Mouse (Mus musculus) heart, postnatal 0 days (tissue): ENCODE data around the gene Osbpl9. TPM values are rescaled to one million over a fixed set of nuclear protein-coding genes. Genes with fewer than 3 reads are reported as not detected.

Experiments used
- ATAC-seq: fragments of 200-750 bp; cut with Nextera tagmentation; 2 replicates; pipeline ENCODE4 v1.8.0; 2017; ENCODE audit warnings: low read depth, moderate number of reproducible peaks, moderate library complexity; ENCODE audit not compliant: insufficient read depth
- DNase-seq: peaks from one replicate; pipeline ENCODE4 v3.0.0-alpha.2; 2016; ENCODE audit warnings: low spot score
- H3K27ac ChIP-seq: fragments of 300-500 bp; sonication (generic); 2 replicates; pipeline ENCODE4 v1.5.1; 2014; ENCODE audit warnings: low read depth, mild to moderate bottlenecking
- H3K27me3 ChIP-seq: fragments of 300-500 bp; sonication (generic); 2 replicates; pipeline ENCODE4 v1.6.1; 2014; ENCODE audit warnings: low read length, mixed read lengths; ENCODE audit not compliant: control insufficient read depth, insufficient read depth
- H3K36me3 ChIP-seq: fragments of 300-500 bp; sonication (generic); replicated peaks from 2 replicates; pipeline ENCODE4 v1.6.1; 2014; ENCODE audit warnings: low read length, mixed read lengths; ENCODE audit not compliant: control insufficient read depth, insufficient read depth
- H3K4me1 ChIP-seq: fragments of 300-500 bp; sonication (generic); 2 replicates; pipeline ENCODE4 v1.6.1; 2014; ENCODE audit warnings: antibody characterized with exemption; ENCODE audit not compliant: control insufficient read depth, insufficient read depth
- H3K4me2 ChIP-seq: fragments of 300-500 bp; sonication (generic); 2 replicates; pipeline ENCODE4 v1.6.1; 2014; ENCODE audit warnings: low read depth, mild to moderate bottlenecking, low read length, moderate library complexity
- H3K4me3 ChIP-seq: fragments of 300-500 bp; sonication (generic); 2 replicates; pipeline ENCODE4 v1.5.1; 2014; ENCODE audit warnings: low read depth, low read length
- H3K9ac ChIP-seq: fragments of 300-500 bp; sonication (generic); replicated peaks from 2 replicates; pipeline ENCODE4 v1.6.1; 2014; ENCODE audit warnings: low read depth, low read length, mixed read lengths
- H3K9me3 ChIP-seq: fragments of 300-500 bp; sonication (generic); replicated peaks from 2 replicates; pipeline ENCODE4 v1.6.1; 2016; ENCODE audit warnings: low read length; ENCODE audit not compliant: control insufficient read depth
- CTCF ChIP-seq: IDR thresholded peaks from 2 replicates; pipeline ENCODE4 v1.5.1; 2016; ENCODE audit warnings: antibody characterized with exemption, control low read depth, low read depth
- EP300 ChIP-seq: IDR thresholded peaks from 2 replicates; pipeline ENCODE4 v1.6.1; 2016; ENCODE audit warnings: antibody characterized with exemption, low read depth
- WGBS: fragments of 180-500 bp; shearing (Covaris S2); extraction: QIAGEN DNeasy Blood & Tissue Kit; methylation state at CpG from one replicate; pipeline ENCODE4 v1.1.7; 2014; 5-methylcytosine and 5-hydroxymethylcytosine counted together
- microRNA counts: library from miRNA; unstranded; fragments of <30 nt; microRNA quantifications from one replicate; lab custom pipeline; 2015
- microRNA-seq: library from miRNA; unstranded; fragments of <30 nt; microRNA quantifications from one replicate; pipeline ENCODE4, GENCODE M21; 2016
- polyA plus RNA-seq: library from polyadenylated mRNA; unstranded; fragments of >200 nt; fragmentation: Nextera tagmentation; extraction: Ambion mirVana; gene quantifications from 2 replicates; pipeline ENCODE4 v1.2.1, GENCODE M21; 2015
- total RNA-seq: library from RNA; depleted of rRNA; stranded (reverse); fragments of >200 nt; gene quantifications from 2 replicates; pipeline ENCODE4 v1.2.3, GENCODE M21; 2014; ENCODE audit warnings: low replicate concordance; rRNA removed

Osbpl9 gene
- total and polyA plus RNA-seq, 2 experiments from 2014 or later: 49.0 to 49.7 TPM

GRCm38 (mm10) chr4:109026543-109026942 is 175.5 kb downstream of the Osbpl9 start:
- TF ChIP-seq EP300 (no peak), CTCF (no peak)
- Histone ChIP-seq H3K4me2 (no peak overlapping the region), H3K36me3 (peaks cover 48% of the 10 kb centered on the region)

GRCm38 (mm10) chr4:109025061-109025460 is 177.0 kb downstream of the Osbpl9 start:
- Histone ChIP-seq H3K4me3 (no peak overlapping the region), H3K9me3 (no peaks in the 10 kb centered on the region), H3K36me3 (peaks cover 41% of the 10 kb centered on the region), H3K27ac (no peak overlapping the region), H3K4me2 (no peak overlapping the region), H3K9ac (no peak overlapping the region), H3K27me3 (no peaks in the 10 kb centered on the region), H3K4me1 (no peaks in the 10 kb centered on the region)
- TF ChIP-seq EP300: no peak
- TF ChIP-seq CTCF: no peak
- DNase-seq: no peak
- no peak for ATAC-seq
- WGBS: 65% methylated on average over 3 of the region's 3 CpGs

More at GRCm38 (mm10) chr4:109026543-109026942, 175.5 kb downstream of the Osbpl9 start:
- Histone ChIP-seq H3K9ac (no peak overlapping the region), H3K4me1 (no peaks in the 10 kb centered on the region), H3K27me3 (no peaks in the 10 kb centered on the region), H3K27ac (no peak overlapping the region), H3K4me3 (no peak overlapping the region), H3K9me3 (no peaks in the 10 kb centered on the region)
- 87% methylated on average over 3 of the region's 3 CpGs for WGBS
- DNase-seq (no peak), ATAC-seq (no peak)

GRCm38 (mm10) chr4:109021976-109022375 is 180.1 kb downstream of the Osbpl9 start:
- DNase-seq (no peak), ATAC-seq (no peak)
- Histone ChIP-seq H3K36me3 (peaks cover 40% of the 10 kb centered on the region), H3K27me3 (no peaks in the 10 kb centered on the region), H3K9me3 (no peaks in the 10 kb centered on the region), H3K4me3 (no peak overlapping the region), H3K4me1 (no peaks in the 10 kb centered on the region), H3K4me2 (no peak overlapping the region), H3K27ac (no peak overlapping the region), H3K9ac (no peak overlapping the region)
- TF ChIP-seq EP300: no peak
- TF ChIP-seq CTCF: no peak
- WGBS: 60% methylated on average over 1 of the region's 1 CpGs

- 76% methylated on average over 4 of the region's 4 CpGs for WGBS
- Histone ChIP-seq H3K4me3 (no peak overlapping the region), H3K4me2 (no peak overlapping the region), H3K4me1 (no peaks in the 10 kb centered on the region), H3K27me3 (no peaks in the 10 kb centered on the region), H3K27ac (no peak overlapping the region), H3K9me3 (no peaks in the 10 kb centered on the region), H3K36me3 (peaks cover 36% of the 10 kb centered on the region), H3K9ac (no peak overlapping the region)
- DNase-seq (no peak), ATAC-seq (no peak)
- TF ChIP-seq EP300 (no peak), CTCF (no peak)
Measured at GRCm38 (mm10) chr4:109019301-109019700, 182.8 kb downstream of the Osbpl9 start.

- no peak overlapping the region for H3K27ac ChIP-seq
- H3K9me3 ChIP-seq: no peaks in the 10 kb centered on the region
- H3K27me3 ChIP-seq: no peaks in the 10 kb centered on the region
- no peak overlapping the region for H3K4me3 ChIP-seq
- WGBS: 68% methylated on average over 7 of the region's 7 CpGs
- H3K4me1 ChIP-seq: no peaks in the 10 kb centered on the region
- no peak overlapping the region for H3K9ac ChIP-seq
- H3K36me3 ChIP-seq: peaks cover 32% of the 10 kb centered on the region
- no peak for TF ChIP-seq CTCF
- no peak for TF ChIP-seq EP300
- DNase-seq (no peak), ATAC-seq (no peak)
- H3K4me2 ChIP-seq: no peak overlapping the region
Measured at GRCm38 (mm10) chr4:109017441-109017840, 184.6 kb downstream of the Osbpl9 start.

- H3K9ac ChIP-seq: no peak overlapping the region
- DNase-seq (no peak), ATAC-seq (no peak)
- H3K4me2 ChIP-seq: no peak overlapping the region
- H3K4me3 ChIP-seq: no peak overlapping the region
- H3K36me3 ChIP-seq: peaks cover 18% of the 10 kb centered on the region
- no peaks in the 10 kb centered on the region for H3K4me1 ChIP-seq
- no peaks in the 10 kb centered on the region for H3K27me3 ChIP-seq
- TF ChIP-seq EP300 (no peak), CTCF (no peak)
- H3K27ac ChIP-seq: no peak overlapping the region
- WGBS: 92% methylated on average over 4 of the region's 4 CpGs
- H3K9me3 ChIP-seq: no peaks in the 10 kb centered on the region
Measured at GRCm38 (mm10) chr4:109014091-109014490, 188.0 kb downstream of the Osbpl9 start.

MicroRNAs within 50 kb of the gene (microRNA counts, 519-probe panel; counts per million panel counts)
- not detected for microRNA mmu-miR-761 (lab: Ali Mortazavi, UCI)

Small RNA genes within 50 kb of the gene (microRNA-seq; reads per million reads assigned to microRNA genes)
- not detected for gene Mir761

Other genes starting within 250 kb of the Osbpl9 start
- 26.1 and 63.5 TPM in 2 replicates for gene Nrd1, start 201.6 kb downstream of the Osbpl9 start, total RNA-seq
- gene Nrd1, start 201.6 kb downstream of the Osbpl9 start, polyA plus RNA-seq: 32.6 and 35.0 TPM in 2 replicates
- gene Calr4, start 32.2 kb upstream of the Osbpl9 start, total RNA-seq: not detected in 2 replicates
- gene Calr4, start 32.2 kb upstream of the Osbpl9 start, polyA plus RNA-seq: not detected in 2 replicates
- gene Eps15, start 78.0 kb upstream of the Osbpl9 start, total RNA-seq: 14.0 and 26.2 TPM in 2 replicates
- gene Eps15, start 78.0 kb upstream of the Osbpl9 start, polyA plus RNA-seq: 17.4 and 18.2 TPM in 2 replicates
- gene Ttc39a, start 204.4 kb upstream of the Osbpl9 start, total RNA-seq: 4.2 and 10.0 TPM in 2 replicates
- 3.4 and 3.6 TPM in 2 replicates for gene Ttc39a, start 204.4 kb upstream of the Osbpl9 start, polyA plus RNA-seq